Mouse (Mus musculus) heart, adult 11 months (tissue): ENCODE measurements around the gene Fhit.

Source experiments
- DNase-seq: peaks from one replicate; pipeline ENCODE4 v3.0.0; 2022

Gene Fhit

GRCm38 (mm10) chr14:10701707-10702106 lies 460.1 kb downstream of the Fhit start:
- no peak for DNase-seq

DNA sequence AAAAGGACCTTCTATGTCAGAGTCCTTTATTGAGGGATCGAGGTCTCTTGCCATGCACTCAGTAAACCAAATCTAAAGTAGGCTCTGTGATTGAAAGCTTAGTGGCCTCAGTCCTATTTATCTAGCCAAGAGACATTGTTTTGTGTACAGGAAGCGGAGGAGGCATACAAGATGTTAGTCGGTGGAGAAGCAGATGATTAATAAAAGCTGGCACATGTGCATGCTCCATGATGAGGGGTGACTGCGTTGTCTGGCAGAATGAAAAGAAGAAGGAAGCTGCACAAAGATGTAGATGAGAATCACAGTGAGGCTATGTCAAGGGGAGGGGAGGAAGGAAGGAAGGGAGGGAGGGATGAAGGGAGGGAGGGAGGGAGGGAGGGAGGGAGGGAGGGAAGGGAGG lies 481.8 kb downstream of the Fhit start:
- peak; percentile 34 for DNase-seq

GRCm38 (mm10) chr14:10679638-10680037 lies 482.2 kb downstream of the Fhit start:
- peak; percentile 50 for DNase-seq

GRCm38 (mm10) chr14:10677627-10678026 lies 484.2 kb downstream of the Fhit start:
- peak; percentile 93 for DNase-seq

DNA sequence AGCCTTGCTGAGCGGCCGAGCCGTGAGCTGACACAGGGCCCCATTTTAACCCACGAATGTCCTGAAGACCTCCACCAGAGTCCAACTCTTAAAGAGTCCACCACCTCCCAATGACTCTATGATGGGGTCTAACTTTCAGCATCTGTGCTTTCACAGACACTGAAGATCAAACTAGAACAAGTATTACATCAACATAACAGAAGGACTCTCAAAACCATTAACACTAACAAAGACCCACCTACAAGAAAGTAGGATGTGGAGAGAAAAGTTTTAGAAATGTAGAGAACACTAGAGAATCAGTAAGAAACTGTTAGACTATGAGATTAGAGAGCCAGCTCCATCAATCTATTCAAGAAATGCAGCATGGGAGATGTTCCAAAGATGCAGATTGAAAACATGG lies 501.6 kb downstream of the Fhit start:
- no peak for DNase-seq

GRCm38 (mm10) chr14:10659326-10659725 lies 502.5 kb downstream of the Fhit start:
- peak; percentile 28 for DNase-seq

DNA sequence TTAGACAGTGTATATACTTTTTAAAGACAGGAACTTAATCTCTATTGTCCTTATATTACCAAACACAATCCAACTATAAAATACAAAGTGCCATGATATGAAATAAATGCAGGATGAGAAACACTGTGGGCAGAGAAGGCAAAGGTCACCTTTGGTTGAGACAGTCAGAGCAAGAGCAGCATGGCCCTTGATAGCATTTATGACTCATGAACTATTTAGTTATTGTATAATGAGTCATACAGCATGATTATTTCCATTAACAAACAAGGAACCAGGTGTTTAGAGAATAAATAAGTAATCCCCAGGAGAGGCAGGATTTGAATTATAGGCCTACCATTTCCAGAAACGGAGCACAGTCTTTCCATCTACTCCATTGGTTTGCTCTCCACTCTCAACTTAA lies 503.6 kb downstream of the Fhit start:
- peak; percentile 1 for DNase-seq

GRCm38 (mm10) chr14:10657364-10657763 lies 504.5 kb downstream of the Fhit start:
- no peak for DNase-seq

- peak; percentile 97 for DNase-seq
These were observed 506.0 kb downstream of the Fhit start for GRCm38 (mm10) chr14:10655842-10656241.

- DNase-seq: peak; percentile 93
These were observed 514.0 kb downstream of the Fhit start for GRCm38 (mm10) chr14:10647832-10648231.

DNA sequence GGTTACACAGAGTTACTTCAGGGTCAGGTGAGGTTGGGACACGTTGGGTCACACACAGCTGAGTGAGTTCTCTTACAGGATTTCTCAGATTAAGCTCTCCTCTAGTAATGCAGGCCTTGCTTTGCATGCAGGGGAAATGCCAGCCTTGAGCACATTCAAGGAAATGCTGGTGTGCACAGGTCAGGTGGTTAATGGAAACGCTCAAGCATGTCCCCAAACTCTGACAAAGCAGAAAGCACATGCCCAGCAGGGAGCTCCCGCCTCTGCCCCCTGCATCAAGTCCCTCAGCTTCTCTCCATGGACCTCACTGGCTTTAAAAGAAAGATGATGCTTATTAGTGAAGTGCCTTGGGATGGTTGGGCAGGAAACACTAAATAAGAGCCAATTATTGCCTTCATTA lies 530.1 kb downstream of the Fhit start:
- DNase-seq: no peak

DNA sequence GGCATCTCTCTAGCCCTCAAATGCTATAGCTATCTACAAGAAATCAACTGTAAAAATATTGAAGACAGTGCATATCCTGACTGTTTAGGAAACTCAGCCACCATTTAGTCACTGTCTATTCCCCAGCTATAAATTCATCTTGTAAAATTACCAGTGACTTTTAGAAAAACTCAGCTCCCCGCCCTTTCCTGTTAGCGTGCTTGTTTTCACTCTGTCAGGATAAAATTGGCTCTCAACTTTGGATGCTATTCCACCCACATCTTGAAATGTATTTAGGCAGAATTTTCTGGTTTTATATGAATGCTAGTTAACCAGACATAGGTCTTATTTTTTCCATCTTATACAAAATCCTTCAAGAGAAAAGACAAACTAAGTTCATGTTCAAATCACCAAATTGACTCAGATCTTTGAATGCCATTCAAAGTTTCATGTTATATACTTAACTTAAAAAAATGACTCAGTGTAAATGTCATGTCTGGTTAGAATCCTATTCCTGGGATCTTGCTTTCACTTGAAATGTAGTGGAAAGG lies 530.9 kb downstream of the Fhit start:
- no peak for DNase-seq

DNA sequence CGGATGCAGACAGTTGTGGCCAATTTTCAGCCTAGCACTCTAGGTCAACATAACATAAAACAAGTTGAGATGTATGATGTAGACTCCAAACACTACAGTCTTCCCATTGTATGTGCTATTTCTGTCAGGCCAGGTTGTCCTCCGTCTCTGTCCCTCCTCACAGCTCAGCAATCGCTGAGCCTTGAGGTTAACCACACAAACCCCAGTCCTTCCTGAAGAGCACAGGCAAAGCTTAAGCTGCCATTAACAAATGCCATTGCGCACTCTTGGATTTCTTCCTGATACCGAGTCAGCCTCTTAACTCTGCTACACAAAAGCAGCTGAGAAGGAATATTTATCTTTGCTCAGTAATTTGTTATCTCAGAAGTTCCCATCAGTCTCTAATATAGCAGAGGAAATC lies 568.4 kb downstream of the Fhit start:
- no peak for DNase-seq

DNA sequence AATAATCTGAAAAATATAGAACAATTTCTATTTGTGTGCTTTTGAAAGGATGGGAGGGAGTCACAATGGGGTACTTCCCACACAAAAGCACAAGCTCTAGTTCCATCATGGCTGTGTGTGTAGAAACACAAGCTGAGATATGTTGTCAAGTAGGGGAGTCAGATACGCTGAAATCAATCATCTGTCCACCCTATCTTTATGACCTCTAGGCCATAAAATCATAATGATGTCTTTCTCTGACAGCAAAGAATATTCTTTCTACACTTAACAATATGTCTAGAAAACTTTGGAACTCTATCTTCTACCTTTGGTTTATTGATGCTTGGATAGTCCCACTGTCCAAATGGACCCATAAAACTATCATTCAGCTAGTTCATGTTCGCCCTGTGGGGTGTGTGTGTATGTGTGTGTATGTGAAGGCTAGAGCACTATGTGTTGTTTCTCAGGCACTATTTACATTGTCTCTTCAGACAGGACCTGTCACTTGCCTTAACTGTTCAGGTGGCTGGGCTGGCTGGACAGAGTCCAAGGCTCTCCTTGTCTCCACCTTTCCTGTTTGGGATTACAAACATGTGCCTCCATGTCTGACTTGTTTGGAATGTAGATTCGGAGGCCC lies 592.8 kb downstream of the Fhit start:
- DNase-seq: no peak

DNA sequence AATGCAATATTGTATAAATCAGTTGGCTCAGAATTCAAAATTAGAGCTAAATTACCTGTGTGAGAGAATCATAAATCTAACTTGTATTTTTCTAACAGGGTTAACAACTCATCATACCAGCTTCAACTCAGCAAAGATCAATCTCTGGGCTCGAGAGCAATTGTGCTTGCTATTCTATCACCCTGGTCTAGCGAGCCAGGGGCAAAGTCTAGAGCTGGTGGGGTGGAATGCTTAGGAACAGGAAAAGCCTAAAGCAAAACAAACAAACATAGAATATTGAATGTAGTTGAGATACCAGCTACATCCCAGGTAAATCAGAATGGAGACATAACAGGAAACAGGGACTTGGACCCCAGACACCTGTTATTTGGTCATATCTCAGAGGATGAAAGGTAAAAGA lies 594.1 kb downstream of the Fhit start:
- no peak for DNase-seq

GRCm38 (mm10) chr14:10554755-10555154 lies 607.1 kb downstream of the Fhit start:
- DNase-seq: no peak

- no peak for DNase-seq
These were observed 613.2 kb downstream of the Fhit start for GRCm38 (mm10) chr14:10548632-10549031.

- peak; percentile 83 for DNase-seq
These were observed 615.9 kb downstream of the Fhit start for GRCm38 (mm10) chr14:10545916-10546315.

DNA sequence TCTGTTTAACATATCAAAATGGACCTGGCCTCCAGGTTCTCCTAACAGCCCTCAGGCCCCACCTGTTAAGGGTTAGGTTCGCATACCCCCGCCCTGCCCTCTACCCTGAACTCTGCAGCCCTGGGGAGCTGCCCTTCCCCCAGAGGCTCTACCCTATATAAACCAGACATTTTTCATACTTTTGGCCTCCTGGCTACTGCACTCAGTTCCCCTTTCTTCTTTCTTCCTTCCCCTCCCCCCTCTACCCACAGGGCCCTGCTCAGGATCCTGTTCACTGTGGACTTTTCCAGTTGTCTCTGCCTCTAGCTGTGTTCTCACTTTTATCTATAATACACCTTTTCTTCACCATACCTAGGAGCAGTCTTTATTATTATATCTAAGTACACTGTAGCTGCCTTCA lies 627.0 kb downstream of the Fhit start:
- peak; percentile 76 for DNase-seq

DNA sequence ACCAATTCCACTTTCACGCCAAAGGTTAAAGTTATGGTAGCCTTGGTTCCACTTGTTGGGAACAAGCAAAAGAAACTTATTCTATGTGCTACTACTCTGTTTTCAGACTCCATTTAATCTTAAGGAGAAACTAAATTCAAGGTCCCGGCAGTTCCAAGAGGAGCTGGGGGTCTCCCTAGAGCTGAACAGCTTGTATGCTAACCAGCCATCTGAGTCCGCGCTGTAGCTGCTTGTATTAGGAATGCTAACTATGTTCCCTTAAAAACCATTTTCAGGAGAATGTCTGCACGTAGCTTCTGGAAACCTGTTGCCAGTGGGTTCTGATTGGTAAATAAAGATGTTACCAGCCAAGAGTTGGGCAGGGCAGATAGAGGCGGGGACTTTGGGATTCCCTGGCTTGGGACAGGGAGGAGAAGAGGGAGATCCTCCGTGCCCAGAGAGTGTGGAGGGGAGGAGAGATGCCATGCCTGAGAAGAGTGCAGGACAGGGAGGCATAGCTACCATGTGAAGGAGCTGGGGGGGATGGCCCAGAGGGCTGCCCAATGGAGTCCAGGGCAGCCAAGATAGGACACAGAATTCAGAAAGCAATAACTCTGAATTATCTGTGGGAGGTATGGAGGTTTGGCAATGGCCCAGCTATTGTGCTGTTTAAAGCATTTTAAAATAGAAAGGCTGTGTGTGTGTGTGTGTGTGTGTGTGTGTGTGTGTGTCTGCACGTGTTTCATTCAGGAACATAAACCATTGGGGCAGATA lies 629.9 kb downstream of the Fhit start:
- peak; percentile 71 for DNase-seq

- DNase-seq: peak; percentile 91
These were observed 635.0 kb downstream of the Fhit start for GRCm38 (mm10) chr14:10526800-10527199.

- no peak for DNase-seq
These were observed 636.0 kb downstream of the Fhit start for GRCm38 (mm10) chr14:10525786-10526185.

DNA sequence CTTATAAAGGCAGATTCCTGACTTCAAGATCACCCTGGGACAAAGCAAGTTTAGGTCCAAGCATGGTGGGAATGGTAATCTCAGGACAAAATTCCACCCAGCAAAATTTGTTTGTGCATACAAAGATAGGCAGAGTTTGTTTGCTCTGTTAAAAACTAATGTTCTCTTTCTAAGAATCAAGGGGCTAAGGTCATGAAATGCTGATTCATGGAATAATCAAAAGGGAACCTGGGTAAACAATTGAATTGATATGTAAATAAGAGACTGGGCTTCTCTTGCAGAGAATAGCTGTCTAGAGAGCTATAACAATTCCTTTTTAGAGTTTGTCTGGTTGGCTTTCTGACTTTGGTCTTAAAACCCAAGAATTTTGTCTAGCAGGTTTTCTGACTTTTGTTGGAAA lies 647.8 kb downstream of the Fhit start:
- no peak for DNase-seq

DNA sequence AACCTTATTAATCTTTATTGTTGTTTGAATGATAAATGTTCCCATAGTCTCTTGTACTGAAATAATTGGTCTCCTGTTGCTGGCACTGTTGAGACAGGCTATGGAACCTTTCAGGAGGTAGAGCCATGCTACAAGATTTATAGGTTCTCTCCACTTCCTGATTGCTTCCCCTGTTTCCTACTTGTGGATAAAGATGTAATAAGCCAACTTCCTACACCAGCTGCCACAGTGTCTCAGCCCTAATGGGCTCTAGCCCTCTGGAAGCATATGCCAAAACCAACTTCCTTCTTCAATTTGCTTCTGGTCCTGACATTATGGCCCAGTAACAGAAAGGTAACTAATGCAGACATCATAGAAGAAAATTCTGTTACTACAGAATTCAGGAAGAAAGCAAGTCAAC lies 652.6 kb downstream of the Fhit start:
- no peak for DNase-seq

- no peak for DNase-seq
These were observed 654.3 kb downstream of the Fhit start for GRCm38 (mm10) chr14:10507560-10507959.
